Mouse (Mus musculus) layer of hippocampus, adult 2 months (tissue): ENCODE measurements around the gene Zfhx2. TPM values are rescaled to one million over a fixed set of nuclear protein-coding genes. Genes with fewer than 3 reads are reported as not detected.
A peak's percentile ranks its signal among the peaks of the same experiment; 100 is the strongest.

ENCODE experiments used
- DNase-seq, 2 experiments: peaks; one replicate each; pipeline ENCODE4 v3.0.0; 2022; ENCODE audit warnings: low spot score in 2 of 2
- H3K27ac ChIP-seq: fragments of 200-600 bp; 2 replicates; pipeline ENCODE4 v1.8.1; 2022
- H3K4me3 ChIP-seq: fragments of 200-600 bp; 2 replicates; pipeline ENCODE4 v1.8.1; 2022; ENCODE audit warnings: mild to moderate bottlenecking
- CTCF ChIP-seq: fragments of 200-600 bp; conservative IDR thresholded peaks from 2 replicates; pipeline ENCODE4 v1.8.1; 2022; ENCODE audit warnings: antibody characterized with exemption, mild to moderate bottlenecking, moderate library complexity
- total RNA-seq, 2 experiments: library from RNA; stranded (reverse); gene quantifications; 2 replicates each; pipeline ENCODE4 v1.2.3; 2021

Zfhx2 gene
- total RNA-seq, 2 experiments from 2014 or later = 55.5 to 67.3 TPM

DNA sequence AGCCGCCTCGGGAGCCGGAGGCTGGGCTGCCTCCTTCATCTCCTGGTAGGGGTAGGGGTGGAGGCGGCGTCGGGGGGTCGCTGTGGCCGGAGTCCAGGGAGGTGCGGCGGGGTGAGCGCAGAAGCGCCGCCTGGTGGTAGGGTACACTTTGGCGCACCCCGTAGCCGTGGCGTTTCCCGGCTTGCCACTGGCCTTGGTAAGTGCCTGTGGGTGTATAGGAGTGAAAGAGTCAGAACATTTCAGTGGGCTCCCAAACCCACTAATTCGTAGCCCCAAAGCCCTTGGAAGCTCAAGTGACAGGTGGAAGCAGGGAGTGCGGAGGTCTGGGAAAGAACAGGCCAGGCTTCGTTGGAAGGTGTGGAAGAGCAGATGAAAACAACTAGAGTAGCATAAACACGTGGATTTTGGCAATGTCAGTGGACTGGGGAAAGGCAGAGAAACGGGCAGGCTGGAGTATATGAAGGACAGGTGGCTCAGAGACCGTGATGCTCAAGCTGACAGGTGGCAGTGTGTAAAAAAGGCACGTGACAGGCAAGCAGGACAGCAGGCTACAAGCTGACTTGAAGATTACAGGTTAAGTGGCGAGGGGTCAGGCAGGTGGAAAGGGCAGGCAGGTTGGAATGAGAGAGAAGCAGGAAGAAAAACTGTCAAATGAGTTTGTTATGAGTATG lies 22.0 kb upstream of the Zfhx2 start:
- Histone ChIP-seq H3K27ac (peak overlapping the region; percentile 96), H3K4me3 (peak overlapping the region; percentile 73)
- TF ChIP-seq CTCF = peak; percentile 86
- DNase-seq = peak in 1 of 2 experiments; percentile 69

DNA sequence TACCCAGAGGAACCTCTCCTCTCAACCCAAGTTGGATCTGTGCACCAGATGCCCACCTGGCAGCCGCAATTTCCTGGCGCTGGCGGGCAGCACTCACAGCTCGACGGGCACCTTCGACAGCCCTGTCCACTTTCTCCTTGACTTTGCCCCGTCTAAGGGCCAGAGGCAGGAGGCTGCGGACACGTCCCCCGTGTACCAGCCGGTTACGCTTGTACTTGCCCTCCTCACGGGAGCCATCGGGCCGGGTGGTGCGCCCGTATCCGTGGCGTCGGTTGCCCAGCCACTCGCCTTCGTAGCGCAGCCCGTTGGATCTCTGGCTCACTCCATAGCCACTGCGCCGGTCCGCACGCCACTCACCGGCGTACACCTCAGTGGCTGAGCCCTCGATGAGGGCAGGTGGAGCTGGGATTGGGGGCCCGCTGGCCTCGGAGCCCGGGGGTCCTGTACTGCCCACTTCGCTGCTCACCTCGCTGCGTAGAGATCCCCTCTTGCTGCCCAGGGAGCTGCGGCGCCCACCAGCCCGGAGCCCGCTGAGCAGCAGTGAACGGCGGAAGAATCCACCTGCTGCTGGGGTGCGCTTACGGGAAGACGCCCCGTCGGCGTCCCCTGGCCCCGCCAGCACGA lies 21.3 kb upstream of the Zfhx2 start:
- DNase-seq = no peak

DNA sequence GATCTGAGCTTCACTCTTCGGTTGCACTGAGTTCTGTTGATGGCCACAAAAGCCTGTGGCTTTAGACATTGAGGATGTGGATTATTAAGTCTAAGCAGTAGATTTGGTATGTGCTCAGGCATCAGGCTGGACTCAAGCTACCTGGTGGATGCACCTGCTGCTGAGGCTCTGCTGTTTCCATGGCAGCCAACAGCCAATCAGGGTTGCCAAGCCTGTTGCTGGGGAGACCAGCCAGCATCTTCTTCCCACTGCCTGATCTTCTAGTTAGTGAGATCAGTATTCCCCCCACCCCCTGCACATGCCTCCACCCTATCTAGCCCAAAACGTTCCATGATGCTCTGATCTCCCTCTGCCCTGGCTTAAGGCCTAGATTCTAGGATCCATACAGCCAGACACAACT lies 19.6 kb upstream of the Zfhx2 start:
- TF ChIP-seq CTCF = no peak
- DNase-seq = peak; percentile 58 to 79
- H3K27ac ChIP-seq = peak overlapping the region; percentile 96
- peak overlapping the region; percentile 73 for H3K4me3 ChIP-seq

More for the DNA sequence above, 21.3 kb upstream of the Zfhx2 start:
- TF ChIP-seq CTCF = no peak
- peak overlapping the region; percentile 96 for H3K27ac ChIP-seq
- H3K4me3 ChIP-seq = peak overlapping the region; percentile 73

DNA sequence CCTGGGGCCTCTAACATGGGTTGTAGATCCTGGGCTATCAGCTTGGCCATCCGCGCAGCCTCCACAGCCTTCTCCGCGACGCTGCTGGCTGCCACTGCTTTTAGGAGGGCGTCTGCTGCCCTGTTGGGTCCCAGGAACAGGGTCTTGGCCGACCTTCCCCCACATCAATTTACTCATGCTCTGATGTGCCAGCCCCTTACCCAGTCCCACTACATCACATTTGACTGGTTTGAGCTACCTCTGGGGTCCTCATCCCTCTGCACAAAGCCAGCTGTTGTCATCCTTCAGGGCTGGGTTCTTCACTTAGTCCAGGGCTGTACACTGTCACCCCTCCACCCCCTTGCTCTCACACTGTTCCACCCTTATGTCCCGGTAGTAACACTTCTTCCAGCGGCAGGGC lies 18.0 kb upstream of the Zfhx2 start:
- no peak for DNase-seq
- peak overlapping the region; percentile 96 for H3K27ac ChIP-seq
- H3K4me3 ChIP-seq = no peak overlapping the region
- no peak for TF ChIP-seq CTCF

DNA sequence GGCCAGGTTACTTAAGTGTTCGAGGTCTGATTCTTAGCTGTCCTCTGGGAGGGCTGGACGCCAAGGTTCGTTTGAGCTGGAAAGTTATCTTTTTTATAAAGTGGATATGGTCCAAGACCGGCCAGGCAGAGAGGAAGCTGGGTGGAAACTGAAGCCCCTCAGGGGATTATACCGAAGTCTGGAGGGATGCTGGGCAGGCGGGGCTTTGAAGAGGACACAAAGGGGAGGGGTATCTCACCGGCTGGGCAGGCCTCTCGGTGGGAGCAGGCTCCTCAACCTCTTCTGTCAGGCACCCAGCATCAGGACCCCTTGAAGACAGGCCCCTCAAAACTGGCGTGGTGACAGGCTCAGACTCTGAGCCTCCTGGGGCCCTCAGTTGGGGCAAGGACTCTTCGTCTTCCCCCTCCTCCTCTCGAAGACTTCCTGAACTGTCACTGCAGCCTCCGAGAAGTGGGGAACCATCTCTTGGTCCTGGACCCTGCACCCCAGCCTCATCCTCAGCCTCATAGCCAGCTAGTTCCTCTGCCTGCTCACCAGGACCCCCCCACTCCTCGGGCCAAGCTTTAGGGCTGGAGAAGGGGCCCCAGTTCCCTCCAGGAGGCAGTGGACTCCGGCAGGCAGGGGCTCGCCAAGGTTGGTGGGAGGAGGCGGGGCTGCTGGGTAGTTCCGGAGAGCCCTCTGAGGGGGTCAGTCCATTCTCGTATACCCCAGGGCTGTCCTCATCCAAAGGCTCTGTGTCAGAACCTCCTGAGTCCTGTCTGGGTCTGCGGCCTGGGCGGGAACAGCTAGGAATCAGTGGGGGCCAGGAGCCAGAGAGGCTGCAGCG lies 17.1 kb upstream of the Zfhx2 start:
- no peak for DNase-seq

DNA sequence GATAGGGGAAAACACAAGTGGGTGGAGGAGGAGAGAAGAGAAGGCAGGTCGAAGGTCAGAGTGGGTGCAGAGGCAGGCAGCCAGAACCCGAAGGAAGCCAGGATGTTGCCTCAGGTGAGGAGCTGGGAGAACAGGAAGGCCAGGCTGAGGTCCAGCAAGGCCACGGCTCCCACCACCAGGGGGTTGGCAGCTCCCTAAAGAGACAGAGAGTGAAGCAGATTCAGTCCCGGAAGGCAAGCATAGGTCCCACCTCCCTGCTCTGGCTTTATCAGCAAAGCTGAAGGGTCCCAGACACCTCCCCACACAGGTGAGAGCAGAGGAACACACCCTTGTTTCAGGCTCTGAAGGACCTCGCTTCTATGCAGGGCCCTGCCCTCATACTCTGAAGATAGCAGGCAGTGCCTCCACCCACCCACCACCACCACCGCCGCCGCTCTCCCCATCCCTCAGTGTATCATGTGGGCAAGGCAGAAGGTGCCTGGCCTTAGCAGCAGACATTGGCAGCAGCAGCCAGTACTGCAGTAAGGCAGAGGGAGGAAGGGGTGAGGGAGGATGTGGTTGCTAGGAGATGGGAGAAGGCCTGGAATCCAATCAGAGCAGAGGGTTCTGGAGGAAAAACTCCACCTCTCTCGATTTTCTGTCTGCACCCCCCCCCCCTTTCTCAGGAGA lies 16.2 kb upstream of the Zfhx2 start:
- peak overlapping the region; percentile 23; the same call in 1 of the 2 replicates for H3K4me3 ChIP-seq
- DNase-seq = peak; percentile 80 to 94
- H3K27ac ChIP-seq = peak overlapping the region; percentile 86
- peak; percentile 17; the same call in 1 of the 2 replicates for TF ChIP-seq CTCF

More for the DNA sequence above, 17.1 kb upstream of the Zfhx2 start:
- Histone ChIP-seq H3K27ac (peak overlapping the region; percentile 96), H3K4me3 (no peak overlapping the region; the same call in 1 of the 2 replicates)
- no peak for TF ChIP-seq CTCF

DNA sequence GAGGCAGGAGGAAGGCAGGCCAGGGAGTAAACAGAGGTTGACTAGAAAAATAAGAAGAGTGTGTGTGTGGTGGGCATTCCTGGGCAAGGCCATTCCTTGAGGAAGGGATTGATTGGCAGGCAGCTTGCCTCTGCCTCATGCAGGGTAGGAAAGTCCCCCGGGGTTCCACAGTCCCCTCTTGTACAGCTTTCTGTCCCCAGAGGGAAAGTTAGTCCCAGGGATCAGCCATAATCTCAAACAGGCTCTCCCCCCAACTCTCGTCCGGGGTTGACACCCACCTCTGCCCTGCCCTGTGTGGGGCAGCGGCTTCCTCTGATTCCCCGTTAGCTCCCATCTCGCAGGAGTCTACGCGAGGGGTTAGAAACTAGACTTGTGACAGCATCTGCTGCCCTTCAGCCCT lies 14.9 kb upstream of the Zfhx2 start:
- no peak for DNase-seq
- peak overlapping the region; percentile 86 for H3K27ac ChIP-seq
- H3K4me3 ChIP-seq = no peak overlapping the region
- TF ChIP-seq CTCF = no peak

DNA sequence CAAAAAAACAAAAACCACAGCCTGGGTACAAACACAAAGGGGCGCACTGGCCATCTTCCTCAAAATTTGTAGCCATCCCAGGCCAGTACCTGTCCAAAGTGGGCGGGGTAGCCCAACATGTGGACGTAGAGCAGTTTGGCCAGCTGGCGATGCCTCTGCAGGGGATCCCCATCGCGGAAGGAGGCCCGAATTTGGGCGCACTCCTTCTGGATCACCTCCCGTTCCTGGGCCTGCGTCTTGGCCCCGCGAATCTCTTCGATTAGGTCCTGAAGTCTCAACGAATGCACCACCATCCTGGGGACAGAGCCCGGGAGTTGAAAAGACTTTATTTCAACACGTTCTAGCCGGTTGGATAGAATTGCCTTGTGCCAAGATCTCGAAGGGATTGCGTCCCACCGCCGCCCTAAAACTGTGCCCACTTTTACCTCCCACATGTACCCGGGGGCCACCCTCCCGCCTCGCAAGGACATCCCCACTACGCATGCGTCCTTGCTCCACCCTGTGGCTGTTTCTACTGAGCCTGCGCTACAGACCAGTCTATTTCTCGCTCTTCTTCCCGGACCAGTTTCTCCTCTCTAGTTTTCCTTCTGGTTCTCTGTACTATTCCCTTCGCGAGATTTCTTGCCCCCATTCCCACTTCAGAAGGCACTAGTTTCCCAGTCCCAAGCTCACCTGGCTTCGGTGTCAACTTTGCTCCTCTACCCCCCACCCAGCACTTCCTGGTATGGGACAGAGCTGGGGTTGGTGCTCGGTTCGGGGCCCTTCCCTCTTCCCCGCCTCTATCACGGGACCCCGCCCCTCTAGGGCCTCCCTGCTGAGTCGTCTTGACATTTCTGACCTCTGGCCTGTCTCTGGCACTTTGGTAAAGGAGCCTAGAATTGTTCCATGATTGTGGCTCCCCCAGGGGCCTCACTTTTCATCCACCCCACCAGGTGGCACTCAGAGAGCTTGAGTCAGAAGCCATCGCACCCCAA lies 14.0 kb upstream of the Zfhx2 start, which contains the start of gene Ap1g2:
Gene Ap1g2, minus strand, starts transcription at position 758 of the 974 bp plus-strand sequence.
- Histone ChIP-seq H3K4me3 (peak within 1 kb of the TSS; percentile 58), H3K27ac (peak within 1 kb of the TSS; percentile 86)
- peak; percentile 64 for TF ChIP-seq CTCF
- peak; percentile 87 to 92 for DNase-seq

DNA sequence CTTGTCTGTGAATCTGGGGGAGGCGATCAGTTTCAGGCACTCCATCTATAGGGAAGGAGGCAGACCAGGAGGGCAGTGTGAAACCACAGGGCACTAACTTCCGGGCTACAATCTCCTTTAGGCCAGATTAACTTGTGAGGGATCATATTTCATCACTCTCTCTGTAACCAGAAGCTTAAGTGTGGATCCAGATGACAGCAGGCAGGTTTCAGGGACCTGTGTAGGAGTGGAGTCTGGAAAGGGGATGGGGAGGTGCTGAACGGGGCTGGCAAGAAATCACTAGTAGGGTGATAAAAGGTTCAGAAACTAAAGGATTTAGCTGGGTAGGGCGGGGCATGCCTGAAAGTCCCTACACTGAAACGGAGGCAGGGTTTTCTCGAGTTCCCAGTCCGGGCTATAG lies 13.3 kb upstream of the Zfhx2 start:
- peak overlapping the region; percentile 86 for H3K27ac ChIP-seq
- DNase-seq = no peak
- TF ChIP-seq CTCF = no peak
- peak overlapping the region; percentile 58 for H3K4me3 ChIP-seq

DNA sequence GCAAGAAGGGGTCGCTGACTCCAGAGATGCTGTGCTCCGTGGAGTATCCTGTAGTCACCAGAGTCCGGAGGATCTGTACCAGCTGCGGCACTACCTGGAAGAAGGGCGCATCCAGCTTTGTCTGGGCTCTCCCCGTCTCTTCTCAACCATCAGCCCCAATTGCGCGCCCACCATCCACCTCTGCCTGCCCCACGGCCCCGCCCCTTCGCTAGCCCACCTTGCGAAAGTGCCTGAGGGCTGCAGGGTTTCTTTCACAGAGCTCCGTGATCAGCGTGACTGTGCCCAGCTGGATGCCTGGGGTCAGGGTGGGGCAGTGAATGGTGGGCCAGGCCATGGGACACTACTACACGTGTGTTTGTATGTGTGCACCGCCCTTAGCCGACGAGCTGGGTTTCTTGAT lies 12.2 kb upstream of the Zfhx2 start:
- no peak for DNase-seq
- Histone ChIP-seq H3K4me3 (no peak overlapping the region), H3K27ac (no peak overlapping the region)
- no peak for TF ChIP-seq CTCF

DNA sequence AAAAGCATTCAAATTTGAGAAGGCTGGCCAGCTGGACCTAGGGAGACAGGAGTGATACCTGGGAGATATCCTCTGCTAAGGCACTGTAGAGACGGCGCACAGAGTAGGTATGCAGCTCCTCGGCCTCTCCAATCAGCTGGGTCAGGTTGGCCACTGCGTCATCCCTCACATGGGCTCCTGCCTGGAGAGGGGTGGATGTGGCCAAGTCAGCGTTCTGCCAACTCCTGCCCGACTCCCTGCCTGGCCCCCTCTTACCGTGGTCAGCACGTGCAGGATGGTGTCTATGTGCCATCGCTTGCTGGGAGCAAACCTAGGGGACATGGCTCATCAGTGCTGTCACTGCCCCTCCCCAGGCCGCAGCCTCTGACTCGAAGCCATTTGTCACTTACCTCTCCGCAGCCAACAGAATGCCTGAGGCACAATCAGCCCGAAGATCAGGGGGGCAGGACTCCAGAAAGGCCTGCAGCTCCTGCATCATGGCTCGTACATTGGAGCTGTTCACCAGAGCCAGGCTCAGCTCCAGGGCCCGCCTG lies 10.2 kb upstream of the Zfhx2 start:
- no peak for TF ChIP-seq CTCF
- Histone ChIP-seq H3K4me3 (no peak overlapping the region), H3K27ac (peak overlapping the region; percentile 53; the same call in 1 of the 2 replicates)
- DNase-seq = no peak
